Mouse (Mus musculus): ENCODE data around the gene Dscaml1. TPM values are rescaled to one million over a fixed set of nuclear protein-coding genes. Genes with fewer than 3 reads are reported as not detected.

Dscaml1 gene
- polyA plus RNA-seq, 1 experiment from 2014 or later: 0.17 TPM

- TF ChIP-seq EP300 (optimal IDR thresholded peaks at IDR 0.05): no peak
- TF ChIP-seq CTCF (IDR thresholded peaks at IDR 0.05; ENCODE audit: low read depth): no peak
- Histone ChIP-seq H3K27ac (replicated peaks) (no peak overlapping the region), H3K27me3 (ENCODE audit: control insufficient read depth, insufficient read depth, low read length) (no peaks in the 10 kb centered on the region), H3K9ac (ENCODE audit: low read length) (no peak overlapping the region), H3K4me2 (replicated peaks; ENCODE audit: low read depth) (no peak overlapping the region), H3K4me1 (replicated peaks; ENCODE audit: control insufficient read depth, insufficient read depth) (no peaks in the 10 kb centered on the region), H3K36me3 (ENCODE audit: control insufficient read depth, insufficient read depth, low read length) (no peaks in the 10 kb centered on the region), H3K9me3 (ENCODE audit: control insufficient read depth, low read length) (no peaks in the 10 kb centered on the region), H3K4me3 (ENCODE audit: low read depth, low read length) (no peak overlapping the region)
- no peak for ATAC-seq (ENCODE audit: low FRiP score, low TSS enrichment)
- 82% methylated on average over 5 of the region's 5 CpGs for WGBS
- no peak for DNase-seq (ENCODE audit: low spot score)
These were observed 39.7 kb upstream of the Dscaml1 start for GRCm38 (mm10) chr9:45386698-45387097.

GRCm38 (mm10) chr9:45388385-45388994, 37.9 kb upstream of the Dscaml1 start:
- Histone ChIP-seq H3K9me3 (ENCODE audit: control insufficient read depth, low read length) (no peaks in the 10 kb centered on the region), H3K36me3 (ENCODE audit: control insufficient read depth, insufficient read depth, low read length) (no peaks in the 10 kb centered on the region), H3K9ac (ENCODE audit: low read length) (no peak overlapping the region), H3K4me3 (ENCODE audit: low read depth, low read length) (no peak overlapping the region), H3K4me2 (replicated peaks; ENCODE audit: low read depth) (no peak overlapping the region), H3K27me3 (ENCODE audit: control insufficient read depth, insufficient read depth, low read length) (no peaks in the 10 kb centered on the region), H3K27ac (replicated peaks) (no peak overlapping the region), H3K4me1 (replicated peaks; ENCODE audit: control insufficient read depth, insufficient read depth) (no peaks in the 10 kb centered on the region)
- WGBS: 38% methylated on average over 12 of the region's 12 CpGs
- peak; percentile 75 for ATAC-seq (ENCODE audit: low FRiP score, low TSS enrichment)
- peak; percentile 89 for DNase-seq (ENCODE audit: low spot score)
- TF ChIP-seq CTCF (IDR thresholded peaks at IDR 0.05; ENCODE audit: low read depth): peak; percentile 98
- no peak for TF ChIP-seq EP300 (optimal IDR thresholded peaks at IDR 0.05)

DNA sequence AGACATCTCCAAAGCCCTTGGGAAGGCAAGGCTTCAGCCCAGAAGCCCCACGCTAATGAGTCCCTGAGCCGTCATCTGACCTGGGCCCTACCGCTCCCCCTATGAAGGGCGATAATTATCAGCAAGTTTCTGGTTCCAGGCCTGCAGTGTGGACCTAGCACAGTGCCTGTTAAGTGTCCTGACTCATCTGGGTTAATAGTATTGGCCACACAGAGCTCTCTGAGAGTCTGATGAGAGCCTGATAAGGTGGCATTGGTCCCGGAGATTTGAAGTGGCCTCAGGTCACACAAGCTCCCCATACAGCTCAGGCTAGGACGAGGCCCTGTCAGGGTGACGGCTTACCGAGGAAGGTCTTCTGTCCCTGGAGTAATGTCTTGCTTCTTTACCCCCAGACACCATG, 36.8 kb upstream of the Dscaml1 start:
- Histone ChIP-seq H3K4me3 (ENCODE audit: low read depth, low read length) (no peak overlapping the region), H3K9me3 (ENCODE audit: control insufficient read depth, low read length) (no peaks in the 10 kb centered on the region), H3K4me1 (replicated peaks; ENCODE audit: control insufficient read depth, insufficient read depth) (no peaks in the 10 kb centered on the region), H3K9ac (ENCODE audit: low read length) (no peak overlapping the region), H3K27me3 (ENCODE audit: control insufficient read depth, insufficient read depth, low read length) (no peaks in the 10 kb centered on the region), H3K27ac (replicated peaks) (no peak overlapping the region), H3K4me2 (replicated peaks; ENCODE audit: low read depth) (no peak overlapping the region), H3K36me3 (ENCODE audit: control insufficient read depth, insufficient read depth, low read length) (no peaks in the 10 kb centered on the region)
- DNase-seq (ENCODE audit: low spot score) (no peak), ATAC-seq (ENCODE audit: low FRiP score, low TSS enrichment) (no peak)
- no peak for TF ChIP-seq CTCF (IDR thresholded peaks at IDR 0.05; ENCODE audit: low read depth)
- WGBS: 90% methylated on average over 8 of the region's 8 CpGs

- ATAC-seq (ENCODE audit: low FRiP score, low TSS enrichment) (no peak), DNase-seq (ENCODE audit: low spot score) (no peak)
- 55% methylated on average over 7 of the region's 7 CpGs for WGBS
- Histone ChIP-seq H3K27me3 (ENCODE audit: control insufficient read depth, insufficient read depth, low read length) (no peaks in the 10 kb centered on the region), H3K36me3 (ENCODE audit: control insufficient read depth, insufficient read depth, low read length) (no peaks in the 10 kb centered on the region), H3K9me3 (ENCODE audit: control insufficient read depth, low read length) (no peaks in the 10 kb centered on the region), H3K4me2 (replicated peaks; ENCODE audit: low read depth) (no peak overlapping the region), H3K4me1 (replicated peaks; ENCODE audit: control insufficient read depth, insufficient read depth) (no peaks in the 10 kb centered on the region), H3K27ac (replicated peaks) (no peak overlapping the region), H3K9ac (ENCODE audit: low read length) (no peak overlapping the region), H3K4me3 (ENCODE audit: low read depth, low read length) (no peak overlapping the region)
- no peak for TF ChIP-seq EP300 (optimal IDR thresholded peaks at IDR 0.05)
- TF ChIP-seq CTCF (IDR thresholded peaks at IDR 0.05; ENCODE audit: low read depth): no peak
These were observed 35.1 kb upstream of the Dscaml1 start for GRCm38 (mm10) chr9:45391299-45391698.

- 81% methylated on average over 6 of the region's 6 CpGs for WGBS
- ATAC-seq (ENCODE audit: low FRiP score, low TSS enrichment): no peak
These were observed 31.2 kb upstream of the Dscaml1 start for GRCm38 (mm10) chr9:45395218-45395617.

DNA sequence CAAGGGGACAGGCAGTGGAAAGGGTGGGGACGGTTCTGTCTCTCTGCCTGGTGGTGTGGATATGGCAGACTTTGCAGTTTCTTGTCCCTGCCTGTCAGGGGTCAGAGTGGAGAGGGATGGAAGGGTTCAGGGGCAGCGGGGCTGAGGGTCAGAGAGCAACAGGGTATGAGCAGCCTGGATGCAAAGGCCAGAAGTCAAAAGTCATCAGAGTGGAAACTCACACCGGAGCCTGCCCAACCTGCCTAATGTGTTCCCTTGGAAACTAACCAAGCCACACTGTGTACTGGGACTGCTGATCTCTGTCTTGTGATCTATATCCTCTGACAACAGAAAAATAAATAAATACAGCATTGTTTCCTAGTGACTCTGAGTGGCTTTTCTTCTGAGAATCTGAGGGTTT, 30.6 kb upstream of the Dscaml1 start:
- Histone ChIP-seq H3K27me3 (ENCODE audit: control insufficient read depth, insufficient read depth, low read length) (no peaks in the 10 kb centered on the region), H3K4me2 (replicated peaks; ENCODE audit: low read depth) (no peak overlapping the region), H3K9ac (ENCODE audit: low read length) (no peak overlapping the region), H3K4me3 (ENCODE audit: low read depth, low read length) (no peak overlapping the region), H3K36me3 (ENCODE audit: control insufficient read depth, insufficient read depth, low read length) (no peaks in the 10 kb centered on the region), H3K9me3 (ENCODE audit: control insufficient read depth, low read length) (no peaks in the 10 kb centered on the region), H3K4me1 (replicated peaks; ENCODE audit: control insufficient read depth, insufficient read depth) (no peaks in the 10 kb centered on the region), H3K27ac (replicated peaks) (no peak overlapping the region)
- 48% methylated on average over 3 of the region's 3 CpGs for WGBS
- no peak for ATAC-seq (ENCODE audit: low FRiP score, low TSS enrichment)
- TF ChIP-seq EP300 (optimal IDR thresholded peaks at IDR 0.05): no peak
- TF ChIP-seq CTCF (IDR thresholded peaks at IDR 0.05; ENCODE audit: low read depth): no peak
- no peak for DNase-seq (ENCODE audit: low spot score)

More at GRCm38 (mm10) chr9:45395218-45395617, 31.2 kb upstream of the Dscaml1 start:
- no peaks in the 10 kb centered on the region for H3K4me1 ChIP-seq (replicated peaks; ENCODE audit: control insufficient read depth, insufficient read depth)
- H3K4me3 ChIP-seq (ENCODE audit: low read depth, low read length): no peak overlapping the region
- H3K9ac ChIP-seq (ENCODE audit: low read length): 0 out of 2 replicates have a peak overlapping the region, but pooled peaks have one; percentile 13
- H3K9me3 ChIP-seq (ENCODE audit: control insufficient read depth, low read length): no peaks in the 10 kb centered on the region
- H3K36me3 ChIP-seq (ENCODE audit: control insufficient read depth, insufficient read depth, low read length): no peaks in the 10 kb centered on the region
- no peak overlapping the region for H3K27ac ChIP-seq (replicated peaks)
- no peak overlapping the region for H3K4me2 ChIP-seq (replicated peaks; ENCODE audit: low read depth)
- no peak for TF ChIP-seq CTCF (IDR thresholded peaks at IDR 0.05; ENCODE audit: low read depth)
- no peak for TF ChIP-seq EP300 (optimal IDR thresholded peaks at IDR 0.05)
- DNase-seq (ENCODE audit: low spot score): no peak
- no peaks in the 10 kb centered on the region for H3K27me3 ChIP-seq (ENCODE audit: control insufficient read depth, insufficient read depth, low read length)
